Mouse (Mus musculus): ENCODE data around the gene Stk4. TPM values are rescaled to one million over a fixed set of nuclear protein-coding genes. Genes with fewer than 3 reads are reported as not detected.

Stk4 gene
- polyA plus RNA-seq, 1 experiment, result 10.8 TPM

- no peak overlapping the region for H3K27ac ChIP-seq (ENCODE audit: insufficient read depth, low read depth, low read length)
- TF ChIP-seq POLR2A (IDR thresholded peaks at IDR 0.05; ENCODE audit: low read depth, low read length) (no peak), CTCF (IDR thresholded peaks at IDR 0.05; ENCODE audit: extremely low read depth, insufficient read length, insufficient replicate concordance, low read depth, low read length) (no peak)
- no peak overlapping the region for H3K4me3 ChIP-seq (ENCODE audit: low read depth, low read length)
- no peaks in the 10 kb centered on the region for H3K27me3 ChIP-seq (ENCODE audit: control insufficient read depth, insufficient read depth, low read length)
- WGBS, result 86% methylated on average over 4 of the region's 4 CpGs
- peaks cover 21% of the 10 kb centered on the region; the same call in 1 of the 2 replicates for H3K36me3 ChIP-seq (ENCODE audit: control insufficient read depth, insufficient read depth, low read length)
- H3K4me1 ChIP-seq (ENCODE audit: control insufficient read depth, insufficient read depth, insufficient read length, low read length), result no peaks in the 10 kb centered on the region
These were observed 38.4 kb downstream of the Stk4 start for GRCm38 (mm10) chr2:164108501-164108900.

GRCm38 (mm10) chr2:164111546-164111945 is 41.4 kb downstream of the Stk4 start:
- H3K4me3 ChIP-seq (ENCODE audit: low read depth, low read length), result no peak overlapping the region
- 84% methylated on average over 8 of the region's 8 CpGs for WGBS
- H3K4me1 ChIP-seq (ENCODE audit: control insufficient read depth, insufficient read depth, insufficient read length, low read length), result no peaks in the 10 kb centered on the region
- H3K27me3 ChIP-seq (ENCODE audit: control insufficient read depth, insufficient read depth, low read length), result no peaks in the 10 kb centered on the region
- H3K36me3 ChIP-seq (ENCODE audit: control insufficient read depth, insufficient read depth, low read length), result peaks cover 20% of the 10 kb centered on the region
- no peak overlapping the region for H3K27ac ChIP-seq (ENCODE audit: insufficient read depth, low read depth, low read length)
- TF ChIP-seq POLR2A (IDR thresholded peaks at IDR 0.05; ENCODE audit: low read depth, low read length) (no peak), CTCF (IDR thresholded peaks at IDR 0.05; ENCODE audit: extremely low read depth, insufficient read length, insufficient replicate concordance, low read depth, low read length) (no peak)

DNA sequence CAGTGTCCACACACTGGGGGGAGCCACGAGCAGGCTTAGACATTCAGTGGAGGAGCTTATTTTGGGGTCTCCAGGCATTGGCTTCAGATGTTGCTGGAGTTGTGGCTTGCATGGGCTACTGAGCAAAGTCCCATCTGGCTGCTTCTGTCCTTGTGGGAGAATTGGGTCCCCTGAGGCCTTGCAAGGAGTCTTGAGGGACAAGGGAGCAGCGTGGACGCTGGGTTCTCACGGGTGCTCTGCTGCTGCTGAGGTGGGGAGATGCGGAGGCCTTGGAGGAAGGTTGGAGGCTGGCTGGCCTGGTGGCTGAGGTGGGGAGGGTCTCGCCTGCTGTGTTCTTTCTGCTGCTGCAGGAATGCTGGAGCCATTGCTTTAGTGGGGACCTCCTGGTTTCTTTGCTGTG is 43.9 kb downstream of the Stk4 start:
- Histone ChIP-seq H3K36me3 (ENCODE audit: control insufficient read depth, insufficient read depth, low read length) (peaks cover 25% of the 10 kb centered on the region), H3K4me1 (ENCODE audit: control insufficient read depth, insufficient read depth, insufficient read length, low read length) (no peaks in the 10 kb centered on the region), H3K27me3 (ENCODE audit: control insufficient read depth, insufficient read depth, low read length) (no peaks in the 10 kb centered on the region), H3K4me3 (ENCODE audit: low read depth, low read length) (no peak overlapping the region), H3K27ac (ENCODE audit: insufficient read depth, low read depth, low read length) (no peak overlapping the region)
- 90% methylated on average over 6 of the region's 6 CpGs for WGBS
- TF ChIP-seq POLR2A (IDR thresholded peaks at IDR 0.05; ENCODE audit: low read depth, low read length) (no peak), CTCF (IDR thresholded peaks at IDR 0.05; ENCODE audit: extremely low read depth, insufficient read length, insufficient replicate concordance, low read depth, low read length) (no peak)

DNA sequence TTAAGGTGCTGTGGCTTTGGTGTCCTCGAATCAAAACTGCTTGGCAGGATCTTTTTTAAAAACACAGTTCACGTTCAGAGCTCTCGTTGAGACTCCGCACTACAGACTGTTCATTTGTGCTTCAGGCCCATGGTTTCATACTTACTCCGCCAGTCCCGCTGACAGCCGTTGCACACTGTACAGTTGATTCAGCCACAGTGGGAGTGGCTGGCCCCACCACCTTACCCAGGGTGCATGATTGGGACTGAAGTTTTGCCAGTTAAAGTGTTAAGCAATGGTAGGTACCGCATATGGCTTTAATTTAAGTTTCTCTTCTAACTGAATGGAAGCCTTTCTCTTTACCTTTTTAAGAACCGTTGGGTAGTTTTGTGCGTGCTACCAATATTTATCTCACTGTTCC is 45.4 kb downstream of the Stk4 start:
- no peak overlapping the region for H3K27ac ChIP-seq (ENCODE audit: insufficient read depth, low read depth, low read length)
- H3K4me1 ChIP-seq (ENCODE audit: control insufficient read depth, insufficient read depth, insufficient read length, low read length), result no peaks in the 10 kb centered on the region
- H3K36me3 ChIP-seq (ENCODE audit: control insufficient read depth, insufficient read depth, low read length), result peaks cover 32% of the 10 kb centered on the region
- H3K4me3 ChIP-seq (ENCODE audit: low read depth, low read length), result no peak overlapping the region
- TF ChIP-seq CTCF (IDR thresholded peaks at IDR 0.05; ENCODE audit: extremely low read depth, insufficient read length, insufficient replicate concordance, low read depth, low read length) (no peak), POLR2A (IDR thresholded peaks at IDR 0.05; ENCODE audit: low read depth, low read length) (no peak)
- no peaks in the 10 kb centered on the region for H3K27me3 ChIP-seq (ENCODE audit: control insufficient read depth, insufficient read depth, low read length)
- WGBS, result 89% methylated on average over 10 of the region's 10 CpGs

GRCm38 (mm10) chr2:164119503-164119902 is 49.4 kb downstream of the Stk4 start:
- Histone ChIP-seq H3K27ac (ENCODE audit: insufficient read depth, low read depth, low read length) (no peak overlapping the region), H3K27me3 (ENCODE audit: control insufficient read depth, insufficient read depth, low read length) (no peaks in the 10 kb centered on the region), H3K4me3 (ENCODE audit: low read depth, low read length) (no peak overlapping the region), H3K4me1 (ENCODE audit: control insufficient read depth, insufficient read depth, insufficient read length, low read length) (no peaks in the 10 kb centered on the region), H3K36me3 (ENCODE audit: control insufficient read depth, insufficient read depth, low read length) (peaks cover 33% of the 10 kb centered on the region)
- WGBS, result 95% methylated on average over 6 of the region's 6 CpGs
- no peak for TF ChIP-seq POLR2A (IDR thresholded peaks at IDR 0.05; ENCODE audit: low read depth, low read length)
- no peak for TF ChIP-seq CTCF (IDR thresholded peaks at IDR 0.05; ENCODE audit: extremely low read depth, insufficient read length, insufficient replicate concordance, low read depth, low read length)

- no peak overlapping the region for H3K4me3 ChIP-seq (ENCODE audit: low read depth, low read length)
- WGBS, result 82% methylated on average over 5 of the region's 5 CpGs
- TF ChIP-seq POLR2A (IDR thresholded peaks at IDR 0.05; ENCODE audit: low read depth, low read length), result no peak
- no peak for TF ChIP-seq CTCF (IDR thresholded peaks at IDR 0.05; ENCODE audit: extremely low read depth, insufficient read length, insufficient replicate concordance, low read depth, low read length)
- no peak overlapping the region for H3K27ac ChIP-seq (ENCODE audit: insufficient read depth, low read depth, low read length)
- peaks cover 27% of the 10 kb centered on the region for H3K36me3 ChIP-seq (ENCODE audit: control insufficient read depth, insufficient read depth, low read length)
- no peaks in the 10 kb centered on the region for H3K4me1 ChIP-seq (ENCODE audit: control insufficient read depth, insufficient read depth, insufficient read length, low read length)
- H3K27me3 ChIP-seq (ENCODE audit: control insufficient read depth, insufficient read depth, low read length), result no peaks in the 10 kb centered on the region
These were observed 53.1 kb downstream of the Stk4 start for GRCm38 (mm10) chr2:164123169-164123766.

DNA sequence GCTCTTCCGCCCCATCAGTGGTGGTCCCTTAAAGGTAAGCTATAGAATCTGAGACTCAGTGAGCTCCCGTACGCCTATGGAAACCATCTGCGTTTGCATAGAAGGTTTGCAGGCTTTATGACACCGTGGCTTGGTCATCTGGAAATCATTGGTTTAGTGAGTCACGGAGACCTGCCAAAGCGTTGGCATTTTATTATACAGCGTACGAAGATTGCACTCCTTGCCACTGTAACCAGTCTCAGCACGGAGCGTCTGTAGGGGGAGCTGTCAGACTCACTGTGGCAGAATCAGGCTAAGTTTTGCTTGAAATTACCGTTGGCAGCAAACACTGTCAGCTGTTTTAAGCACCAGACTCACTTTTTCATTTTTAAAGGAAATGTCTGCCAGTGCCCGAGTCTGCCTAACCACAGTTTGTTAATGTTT is 56.4 kb downstream of the Stk4 start:
- 71% methylated on average over 13 of the region's 13 CpGs for WGBS
- TF ChIP-seq POLR2A (IDR thresholded peaks at IDR 0.05; ENCODE audit: low read depth, low read length) (no peak), CTCF (IDR thresholded peaks at IDR 0.05; ENCODE audit: extremely low read depth, insufficient read length, insufficient replicate concordance, low read depth, low read length) (0 out of 2 replicates have a peak, but pooled peaks have one; percentile 15)
- no peaks in the 10 kb centered on the region for H3K27me3 ChIP-seq (ENCODE audit: control insufficient read depth, insufficient read depth, low read length)
- no peak overlapping the region for H3K4me3 ChIP-seq (ENCODE audit: low read depth, low read length)
- H3K36me3 ChIP-seq (ENCODE audit: control insufficient read depth, insufficient read depth, low read length), result peaks cover 23% of the 10 kb centered on the region
- no peaks in the 10 kb centered on the region for H3K4me1 ChIP-seq (ENCODE audit: control insufficient read depth, insufficient read depth, insufficient read length, low read length)
- no peak overlapping the region for H3K27ac ChIP-seq (ENCODE audit: insufficient read depth, low read depth, low read length)
